Mouse (Mus musculus) liver, embryonic 14.5 days (tissue): ENCODE results near the gene Pamr1. TPM values are rescaled to one million over a fixed set of nuclear protein-coding genes. Genes with fewer than 3 reads are reported as not detected.

Experiments used
- ATAC-seq: fragments of 200-750 bp; cut with Nextera tagmentation; 2 replicates; pipeline ENCODE4 v1.8.0; 2017; ENCODE audit warnings: moderate number of reproducible peaks, mild to moderate bottlenecking, moderate library complexity; ENCODE audit not compliant: insufficient read depth
- DNase-seq, 3 experiments: peaks; one replicate each; pipeline ENCODE4 v3.0.0-alpha.2; 2012 to 2013; ENCODE audit warnings: low read depth in 3 of 3, low spot score in 3 of 3
- H3K27ac ChIP-seq: fragments of 300-500 bp; sonication (generic); 2 replicates; pipeline ENCODE4 v1.5.1; 2014; ENCODE audit warnings: moderate library complexity, mild to moderate bottlenecking, control low read depth, inconsistent platforms
- H3K27me3 ChIP-seq: fragments of 300-500 bp; sonication (generic); 2 replicates; pipeline ENCODE4 v1.6.1; 2014; ENCODE audit warnings: mild to moderate bottlenecking, low read length, moderate library complexity; ENCODE audit not compliant: control insufficient read depth, insufficient read depth
- H3K36me3 ChIP-seq: fragments of 300-500 bp; sonication (generic); replicated peaks from 2 replicates; pipeline ENCODE4 v1.6.1; 2014; ENCODE audit warnings: low read depth; ENCODE audit not compliant: control insufficient read depth, insufficient read depth
- H3K4me1 ChIP-seq, 2 experiments: fragments of 200-500 bp in 1 of 2; fragments of 300-500 bp in 1 of 2; sonication (generic) in 1 of 2; replicated peaks; 2 replicates each; pipeline ENCODE4 v1.6.1; 2012 to 2014; ENCODE audit warnings: antibody characterized with exemption in 1 of 2, inconsistent platforms in 1 of 2, low read length in 1 of 2; ENCODE audit not compliant: control insufficient read depth in 2 of 2, insufficient read depth in 2 of 2
- H3K4me2 ChIP-seq: fragments of 300-500 bp; sonication (generic); 2 replicates; pipeline ENCODE4 v1.6.1; 2014; ENCODE audit warnings: low read depth, mild to moderate bottlenecking, control low read depth, moderate library complexity
- H3K4me3 ChIP-seq, 2 experiments: fragments of 200-500 bp in 1 of 2; fragments of 300-500 bp in 1 of 2; sonication (generic) in 1 of 2; 2 replicates each; pipeline ENCODE4 v1.5.1; 2012 to 2014; ENCODE audit warnings: low read depth in 2 of 2, low read length in 2 of 2, mild to moderate bottlenecking in 2 of 2, control low read depth in 1 of 2, inconsistent platforms in 1 of 2, moderate library complexity in 1 of 2; ENCODE audit not compliant: insufficient read depth in 1 of 2
- H3K9ac ChIP-seq: fragments of 300-500 bp; sonication (generic); replicated peaks from 2 replicates; pipeline ENCODE4 v1.6.1; 2014; ENCODE audit warnings: mild to moderate bottlenecking, control low read depth, moderate library complexity
- H3K9me3 ChIP-seq: fragments of 300-500 bp; sonication (generic); 2 replicates; pipeline ENCODE4 v1.6.1; 2016; ENCODE audit warnings: low read length, mixed read lengths; ENCODE audit not compliant: control insufficient read depth
- CTCF ChIP-seq: IDR thresholded peaks from 2 replicates; pipeline ENCODE4 v1.5.1; 2016; ENCODE audit warnings: antibody characterized with exemption, low read depth, control low read depth
- EP300 ChIP-seq: IDR thresholded peaks from 2 replicates; pipeline ENCODE4 v1.6.1; 2016; ENCODE audit warnings: antibody characterized with exemption, low read depth
- WGBS: fragments of 180-500 bp; shearing (Covaris S2); extraction: QIAGEN DNeasy Blood & Tissue Kit; methylation state at CpG from one replicate; pipeline ENCODE4 v1.1.7; 2014; ENCODE audit not compliant: insufficient replicate concordance; 5-methylcytosine and 5-hydroxymethylcytosine counted together
- polyA plus RNA-seq, 2 experiments: library from polyadenylated mRNA; depleted of rRNA in 1 of 2; stranded (reverse) in 1 of 2; unstranded in 1 of 2; fragments of >200 nt; fragmentation: Nextera tagmentation in 1 of 2; extraction: Ambion mirVana in 1 of 2; gene quantifications; 2 replicates each; pipeline versions ENCODE4 v1.2.1 to v1.2.3; 2012 to 2014

The Pamr1 gene
- polyA plus RNA-seq, 2 experiments = 3.1 to 4.3 TPM

DNA sequence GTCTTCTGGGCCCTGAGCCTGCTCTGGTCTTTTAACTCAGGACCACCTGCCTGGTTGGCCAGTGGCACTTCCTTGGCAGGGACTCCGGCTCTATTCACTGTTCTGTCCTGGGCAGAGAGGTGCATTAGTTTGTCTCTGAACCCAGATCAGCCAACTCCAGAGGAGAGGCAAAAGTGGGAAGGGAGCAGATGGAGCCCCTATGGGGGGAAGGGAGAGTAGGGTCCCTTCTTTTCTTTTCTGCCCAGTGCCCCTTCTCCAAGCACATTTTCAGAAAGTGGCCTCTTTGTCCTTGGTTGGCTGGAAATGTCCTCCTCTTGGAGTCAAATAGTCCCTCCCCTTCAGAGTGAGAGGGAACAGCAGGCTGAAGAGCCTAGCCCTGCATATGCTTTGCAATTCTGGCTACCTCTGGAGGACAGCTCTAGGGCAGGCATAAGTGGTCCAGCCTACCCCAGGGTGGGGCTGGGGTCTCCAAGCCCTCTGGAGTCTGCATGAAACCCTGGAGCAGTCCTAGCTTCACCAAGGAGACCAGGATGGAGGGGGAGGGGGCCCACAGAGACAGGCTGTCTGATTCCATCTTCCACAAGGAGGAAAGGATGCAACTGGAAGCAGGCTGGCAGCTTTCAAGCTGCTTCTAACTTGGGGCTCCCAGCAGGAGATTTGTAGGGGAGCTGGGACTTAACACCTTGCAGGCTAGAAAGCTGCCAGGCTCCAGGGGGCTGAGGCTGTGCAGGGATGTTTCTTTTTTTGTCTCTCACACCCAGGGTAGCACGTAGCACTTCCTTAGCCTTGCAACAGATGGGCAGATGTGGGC, 49.3 kb downstream of the Pamr1 start:
- Histone ChIP-seq H3K9me3 (no peaks in the 10 kb centered on the region), H3K4me2 (no peak overlapping the region), H3K27ac (no peak overlapping the region), H3K4me1 (no peaks in the 10 kb centered on the region; a peak in 1 of 4 replicates), H3K36me3 (no peaks in the 10 kb centered on the region), H3K27me3 (no peaks in the 10 kb centered on the region), H3K4me3 (no peak overlapping the region), H3K9ac (no peak overlapping the region)
- 39% methylated on average over 2 of the region's 2 CpGs for WGBS
- TF ChIP-seq CTCF = no peak
- no peak for TF ChIP-seq EP300
- DNase-seq (no peak), ATAC-seq (no peak)

- Histone ChIP-seq H3K27ac (no peak overlapping the region), H3K4me1 (no peaks in the 10 kb centered on the region), H3K9ac (no peak overlapping the region), H3K4me2 (no peak overlapping the region), H3K36me3 (no peaks in the 10 kb centered on the region), H3K9me3 (no peaks in the 10 kb centered on the region), H3K4me3 (no peak overlapping the region), H3K27me3 (no peaks in the 10 kb centered on the region)
- WGBS = 63% methylated on average over 4 of the region's 4 CpGs
- TF ChIP-seq CTCF (no peak), EP300 (no peak)
- ATAC-seq = no peak
- DNase-seq = no peak
These were observed 50.7 kb downstream of the Pamr1 start for GRCm38 (mm10) chr2:102600516-102600915.

GRCm38 (mm10) chr2:102610485-102610884, 60.7 kb downstream of the Pamr1 start:
- no peak for ATAC-seq
- TF ChIP-seq EP300 (no peak), CTCF (no peak)
- H3K4me1 ChIP-seq = no peaks in the 10 kb centered on the region
- no peak overlapping the region for H3K4me2 ChIP-seq
- no peak overlapping the region for H3K4me3 ChIP-seq
- H3K9me3 ChIP-seq = no peaks in the 10 kb centered on the region
- H3K9ac ChIP-seq = no peak overlapping the region
- no peaks in the 10 kb centered on the region for H3K27me3 ChIP-seq
- H3K36me3 ChIP-seq = no peaks in the 10 kb centered on the region
- H3K27ac ChIP-seq = no peak overlapping the region
- 80% methylated on average over 4 of the region's 4 CpGs for WGBS
- DNase-seq = no peak

- H3K4me1 ChIP-seq = no peaks in the 10 kb centered on the region
- TF ChIP-seq CTCF = no peak
- no peak for TF ChIP-seq EP300
- H3K27ac ChIP-seq = no peak overlapping the region
- H3K4me3 ChIP-seq = no peak overlapping the region
- H3K4me2 ChIP-seq = no peak overlapping the region
- H3K27me3 ChIP-seq = no peaks in the 10 kb centered on the region
- DNase-seq (no peak), ATAC-seq (no peak)
- H3K9me3 ChIP-seq = no peaks in the 10 kb centered on the region
- no peak overlapping the region for H3K9ac ChIP-seq
- WGBS = 11% methylated on average over 2 of the region's 2 CpGs
- H3K36me3 ChIP-seq = no peaks in the 10 kb centered on the region
These were observed 66.8 kb downstream of the Pamr1 start for GRCm38 (mm10) chr2:102616637-102617036.

DNA sequence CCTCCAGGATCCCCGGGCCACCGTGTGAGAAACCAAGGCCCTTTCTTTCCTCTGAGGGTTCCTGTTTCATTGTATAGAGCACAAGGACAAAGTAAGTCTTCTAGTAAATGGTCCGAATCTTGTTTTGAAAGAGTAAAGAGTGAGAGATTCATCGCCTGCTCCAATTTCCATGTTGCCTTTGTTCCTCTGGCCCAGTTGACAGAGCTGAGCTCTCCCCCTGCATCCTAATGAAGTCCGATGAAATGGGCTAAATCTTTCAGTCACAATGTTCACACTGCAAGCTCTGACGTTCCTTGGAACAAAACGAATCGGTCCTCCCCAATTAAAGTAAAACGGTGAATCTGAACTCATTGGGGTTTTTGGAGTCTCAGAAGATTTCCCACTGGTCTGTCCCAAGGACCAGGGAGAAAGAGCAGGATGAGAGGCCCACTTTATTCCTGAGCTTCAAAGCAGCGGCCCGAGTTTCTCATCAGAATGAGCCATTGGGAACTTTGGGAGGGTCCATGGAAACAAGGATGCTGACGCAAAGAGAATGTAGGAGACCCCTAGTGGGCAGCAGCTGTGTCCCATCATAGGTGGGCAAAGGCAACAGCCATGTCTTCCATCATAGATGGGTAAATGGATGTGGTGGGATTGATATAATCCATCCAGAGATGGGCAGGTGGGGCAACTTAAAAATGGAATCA, 71.1 kb downstream of the Pamr1 start:
- Histone ChIP-seq H3K4me3 (no peak overlapping the region), H3K9me3 (no peaks in the 10 kb centered on the region), H3K27me3 (no peaks in the 10 kb centered on the region), H3K4me1 (no peaks in the 10 kb centered on the region), H3K9ac (no peak overlapping the region), H3K4me2 (no peak overlapping the region), H3K27ac (no peak overlapping the region), H3K36me3 (no peaks in the 10 kb centered on the region)
- ATAC-seq (no peak), DNase-seq (no peak)
- TF ChIP-seq EP300 = no peak
- TF ChIP-seq CTCF = no peak
- WGBS = 65% methylated on average over 12 of the region's 12 CpGs
